Mouse (Mus musculus) liver, embryonic 14.5 days (tissue): ENCODE measurements around the gene Rbms3.

Experiments used
- CTCF ChIP-seq: IDR thresholded peaks from 2 replicates; pipeline ENCODE4 v1.5.1; 2016; ENCODE audit warnings: antibody characterized with exemption, low read depth, control low read depth
- EP300 ChIP-seq: IDR thresholded peaks from 2 replicates; pipeline ENCODE4 v1.6.1; 2016; ENCODE audit warnings: antibody characterized with exemption, low read depth

- TF ChIP-seq CTCF: no peak
- TF ChIP-seq EP300: no peak
Measured at GRCm38 (mm10) chr9:116947369-116947768, 682.3 kb downstream of the Rbms3 start.
